13 mouse cellular contexts compared by ENCODE assay signal in genomic region chr14:48590426-48590825, GRCm38 (mm10).
DNase-seq lines count a peak whose midpoint lies in the region; ATAC-seq lines count a peak whose summit lies in the region.
"Had no signal": no experiment of that assay in that cellular context is flagged by ENCODE, and none has a peak within 500 bp of the region (broad histone marks: within the 10 kb centered on the region; RNA-seq: fewer than 3 reads in every experiment).

No protein-coding gene starts in this region.

- H3K27me3 ChIP-seq in embryonic facial prominence, embryonic 13.5 days, result peaks cover 20% of the 10 kb centered on the region

- H3K36me3 ChIP-seq in embryonic facial prominence, embryonic 13.5 days, result no peaks in the 10 kb centered on the region

- no peaks in the 10 kb centered on the region for H3K9me3 ChIP-seq in embryonic facial prominence, embryonic 13.5 days

- peaks cover 5% of the 10 kb centered on the region for H3K4me1 ChIP-seq in embryonic facial prominence, embryonic 13.5 days

- peak; percentile 2 for DNase-seq in kidney, adult 9 months
- DNase-seq in kidney, postnatal 25 days, result no peak
- DNase-seq in ES-CJ7 (ENCODE audit: low read depth, low spot score), result peak; percentile 34
- peak; percentile 16 for DNase-seq in heart, postnatal 4 days
- DNase-seq in urinary bladder, adult 18-20 months (ENCODE audit: low spot score in 2 of 2), result no peak
- no peak for DNase-seq in left cerebral cortex, adult 8-10 months (ENCODE audit: low spot score in 2 of 2)
- DNase-seq: cerebellum, postnatal 25 days; lung, adult 2 months had no signal

- no peak overlapping the region for H3K4me3 ChIP-seq in embryonic facial prominence, embryonic 13.5 days

- WGBS in embryonic facial prominence, embryonic 13.5 days, result 31% methylated on average over 14 of the region's 14 CpGs

- no peak overlapping the region for H3K9ac ChIP-seq in embryonic facial prominence, embryonic 13.5 days

- H3K27ac ChIP-seq in embryonic facial prominence, embryonic 13.5 days, result no peak overlapping the region

- H3K4me2 ChIP-seq in embryonic facial prominence, embryonic 13.5 days, result peak overlapping the region; percentile 45

- no peak for ATAC-seq in embryonic facial prominence, embryonic 13.5 days (ENCODE audit: insufficient number of reproducible peaks, insufficient read depth, low FRiP score, low TSS enrichment, low read depth)
- no peak for ATAC-seq in erythroid progenitor cell, adult 5-6 weeks (replicated peaks; ENCODE audit: low FRiP score, poor library complexity, severe bottlenecking)
- ATAC-seq: forebrain, embryonic 16.5 days; hindbrain, embryonic 16.5 days; midbrain, embryonic 16.5 days had no signal

Comparison
In these comparisons a context has a peak if more than half of its experiments do, and no peak if none do; other contexts are left out.
1. DNase-seq: peak in kidney, adult 9 months (single experiment), ES-CJ7 (single experiment) and heart, postnatal 4 days (single experiment); none in kidney, postnatal 25 days (0 of 2), urinary bladder, adult 18-20 months (0 of 2) and left cerebral cortex, adult 8-10 months (0 of 2).